Mouse (Mus musculus) liver, embryonic 14.5 days (tissue): ENCODE data around the gene Nhs. TPM values are rescaled to one million over a fixed set of nuclear protein-coding genes. Genes with fewer than 3 reads are reported as not detected.

ENCODE experiments used
- ATAC-seq: fragments of 200-750 bp; cut with Nextera tagmentation; 2 replicates; pipeline ENCODE4 v1.8.0; 2017; ENCODE audit warnings: moderate number of reproducible peaks, mild to moderate bottlenecking, moderate library complexity; ENCODE audit not compliant: insufficient read depth
- DNase-seq, 3 experiments: peaks; one replicate each; pipeline ENCODE4 v3.0.0-alpha.2; 2012 to 2013; ENCODE audit warnings: low read depth in 3 of 3, low spot score in 3 of 3
- H3K27ac ChIP-seq: fragments of 300-500 bp; sonication (generic); 2 replicates; pipeline ENCODE4 v1.5.1; 2014; ENCODE audit warnings: moderate library complexity, mild to moderate bottlenecking, control low read depth, inconsistent platforms
- H3K27me3 ChIP-seq: fragments of 300-500 bp; sonication (generic); 2 replicates; pipeline ENCODE4 v1.6.1; 2014; ENCODE audit warnings: mild to moderate bottlenecking, low read length, moderate library complexity; ENCODE audit not compliant: control insufficient read depth, insufficient read depth
- H3K36me3 ChIP-seq: fragments of 300-500 bp; sonication (generic); replicated peaks from 2 replicates; pipeline ENCODE4 v1.6.1; 2014; ENCODE audit warnings: low read depth; ENCODE audit not compliant: control insufficient read depth, insufficient read depth
- H3K4me1 ChIP-seq, 2 experiments: fragments of 200-500 bp in 1 of 2; fragments of 300-500 bp in 1 of 2; sonication (generic) in 1 of 2; replicated peaks; 2 replicates each; pipeline ENCODE4 v1.6.1; 2012 to 2014; ENCODE audit warnings: antibody characterized with exemption in 1 of 2, inconsistent platforms in 1 of 2, low read length in 1 of 2; ENCODE audit not compliant: control insufficient read depth in 2 of 2, insufficient read depth in 2 of 2
- H3K4me2 ChIP-seq: fragments of 300-500 bp; sonication (generic); 2 replicates; pipeline ENCODE4 v1.6.1; 2014; ENCODE audit warnings: low read depth, mild to moderate bottlenecking, control low read depth, moderate library complexity
- H3K4me3 ChIP-seq, 2 experiments: fragments of 200-500 bp in 1 of 2; fragments of 300-500 bp in 1 of 2; sonication (generic) in 1 of 2; 2 replicates each; pipeline ENCODE4 v1.5.1; 2012 to 2014; ENCODE audit warnings: low read depth in 2 of 2, low read length in 2 of 2, mild to moderate bottlenecking in 2 of 2, control low read depth in 1 of 2, inconsistent platforms in 1 of 2, moderate library complexity in 1 of 2; ENCODE audit not compliant: insufficient read depth in 1 of 2
- H3K9ac ChIP-seq: fragments of 300-500 bp; sonication (generic); replicated peaks from 2 replicates; pipeline ENCODE4 v1.6.1; 2014; ENCODE audit warnings: mild to moderate bottlenecking, control low read depth, moderate library complexity
- H3K9me3 ChIP-seq: fragments of 300-500 bp; sonication (generic); 2 replicates; pipeline ENCODE4 v1.6.1; 2016; ENCODE audit warnings: low read length, mixed read lengths; ENCODE audit not compliant: control insufficient read depth
- CTCF ChIP-seq: IDR thresholded peaks from 2 replicates; pipeline ENCODE4 v1.5.1; 2016; ENCODE audit warnings: antibody characterized with exemption, low read depth, control low read depth
- EP300 ChIP-seq: IDR thresholded peaks from 2 replicates; pipeline ENCODE4 v1.6.1; 2016; ENCODE audit warnings: antibody characterized with exemption, low read depth
- WGBS: fragments of 180-500 bp; shearing (Covaris S2); extraction: QIAGEN DNeasy Blood & Tissue Kit; methylation state at CpG from one replicate; pipeline ENCODE4 v1.1.7; 2014; ENCODE audit not compliant: insufficient replicate concordance; 5-methylcytosine and 5-hydroxymethylcytosine counted together
- polyA plus RNA-seq, 2 experiments: library from polyadenylated mRNA; depleted of rRNA in 1 of 2; stranded (reverse) in 1 of 2; unstranded in 1 of 2; fragments of >200 nt; fragmentation: Nextera tagmentation in 1 of 2; extraction: Ambion mirVana in 1 of 2; gene quantifications; 2 replicates each; pipeline versions ENCODE4 v1.2.1 to v1.2.3; 2012 to 2014

Nhs gene
- polyA plus RNA-seq, 2 experiments = 0.04 to 0.06 TPM

- H3K27ac ChIP-seq = no peak overlapping the region
Measured at GRCm38 (mm10) chrX:161972723-161973122, 186.8 kb downstream of the Nhs start.

GRCm38 (mm10) chrX:161971961-161972502 is 187.5 kb downstream of the Nhs start:
- WGBS = 21% methylated on average over 3 of the region's 3 CpGs
- TF ChIP-seq EP300 (no peak), CTCF (no peak)
- Histone ChIP-seq H3K4me2 (no peak overlapping the region), H3K27me3 (no peaks in the 10 kb centered on the region), H3K4me1 (peaks cover 0 to 4% of the 10 kb centered on the region in 2 experiments; a peak in 1 of 4 replicates), H3K9ac (no peak overlapping the region), H3K27ac (no peak overlapping the region; the same call in 1 of the 2 replicates), H3K9me3 (no peaks in the 10 kb centered on the region), H3K36me3 (no peaks in the 10 kb centered on the region), H3K4me3 (no peak overlapping the region)
- DNase-seq (peak in 1 of 3 experiments; percentile 12), ATAC-seq (peak; percentile 75)

More at GRCm38 (mm10) chrX:161972723-161973122, 186.8 kb downstream of the Nhs start:
- H3K9ac ChIP-seq = no peak overlapping the region
- H3K4me2 ChIP-seq = no peak overlapping the region
- TF ChIP-seq CTCF (no peak), EP300 (no peak)
- ATAC-seq (peak; percentile 48; the same call in 1 of the 2 replicates), DNase-seq (no peak)
- no peaks in the 10 kb centered on the region; the same call in 1 of the 2 replicates for H3K27me3 ChIP-seq
- no peak overlapping the region for H3K4me3 ChIP-seq
- no peaks in the 10 kb centered on the region for H3K36me3 ChIP-seq
- peaks cover 0 to 4% of the 10 kb centered on the region in 2 experiments; a peak in 1 of 4 replicates for H3K4me1 ChIP-seq
- H3K9me3 ChIP-seq = no peaks in the 10 kb centered on the region

- Histone ChIP-seq H3K27me3 (no peaks in the 10 kb centered on the region), H3K27ac (no peak overlapping the region), H3K4me1 (peaks cover 0 to 4% of the 10 kb centered on the region in 2 experiments; a peak in 1 of 4 replicates), H3K4me2 (no peak overlapping the region), H3K9me3 (no peaks in the 10 kb centered on the region), H3K4me3 (no peak overlapping the region), H3K9ac (no peak overlapping the region), H3K36me3 (no peaks in the 10 kb centered on the region)
- ATAC-seq = no peak
- DNase-seq = no peak
- 78% methylated on average over 1 of the region's 1 CpGs for WGBS
- no peak for TF ChIP-seq EP300
Measured at GRCm38 (mm10) chrX:161971131-161971530, 188.4 kb downstream of the Nhs start.

- 30% methylated on average over 4 of the region's 4 CpGs for WGBS
- no peak for TF ChIP-seq EP300
- peak; percentile 35 for TF ChIP-seq CTCF
- DNase-seq (no peak), ATAC-seq (no peak)
- Histone ChIP-seq H3K9me3 (no peaks in the 10 kb centered on the region), H3K4me1 (no peaks in the 10 kb centered on the region; a peak in 1 of 4 replicates), H3K27me3 (no peaks in the 10 kb centered on the region), H3K27ac (no peak overlapping the region), H3K9ac (no peak overlapping the region), H3K4me3 (no peak overlapping the region), H3K4me2 (no peak overlapping the region), H3K36me3 (no peaks in the 10 kb centered on the region)
Measured at GRCm38 (mm10) chrX:161967692-161968091, 191.8 kb downstream of the Nhs start.

GRCm38 (mm10) chrX:161963372-161963771 is 196.2 kb downstream of the Nhs start:
- Histone ChIP-seq H3K9ac (no peak overlapping the region), H3K27me3 (no peaks in the 10 kb centered on the region), H3K4me3 (no peak overlapping the region), H3K4me1 (no peaks in the 10 kb centered on the region), H3K4me2 (no peak overlapping the region), H3K27ac (no peak overlapping the region), H3K9me3 (no peaks in the 10 kb centered on the region), H3K36me3 (no peaks in the 10 kb centered on the region)
- TF ChIP-seq EP300 = no peak
- no peak for TF ChIP-seq CTCF
- no peak for ATAC-seq
- no peak for DNase-seq
